Mouse (Mus musculus): ENCODE data around the gene Trio. TPM values are rescaled to one million over a fixed set of nuclear protein-coding genes. Genes with fewer than 3 reads are reported as not detected.

The Trio gene
- polyA plus RNA-seq, 1 experiment, result 18.0 TPM

GRCm38 (mm10) chr15:27888153-27888552 is 137.5 kb downstream of the Trio start:
- H3K4me3 ChIP-seq (ENCODE audit: insufficient read depth, low read depth, low read length), result no peak overlapping the region
- peaks cover 9% of the 10 kb centered on the region; the same call in 1 of the 2 replicates for H3K4me1 ChIP-seq (ENCODE audit: control insufficient read depth, insufficient read depth, insufficient read length, low read length)
- H3K27ac ChIP-seq (replicated peaks; ENCODE audit: low read depth, low read length), result no peak overlapping the region

GRCm38 (mm10) chr15:27886992-27887391 is 138.7 kb downstream of the Trio start:
- peaks cover 9% of the 10 kb centered on the region; the same call in 1 of the 2 replicates for H3K4me1 ChIP-seq (ENCODE audit: control insufficient read depth, insufficient read depth, insufficient read length, low read length)
- no peak overlapping the region for H3K4me3 ChIP-seq (ENCODE audit: insufficient read depth, low read depth, low read length)
- peak overlapping the region; percentile 38 for H3K27ac ChIP-seq (replicated peaks; ENCODE audit: low read depth, low read length)

DNA sequence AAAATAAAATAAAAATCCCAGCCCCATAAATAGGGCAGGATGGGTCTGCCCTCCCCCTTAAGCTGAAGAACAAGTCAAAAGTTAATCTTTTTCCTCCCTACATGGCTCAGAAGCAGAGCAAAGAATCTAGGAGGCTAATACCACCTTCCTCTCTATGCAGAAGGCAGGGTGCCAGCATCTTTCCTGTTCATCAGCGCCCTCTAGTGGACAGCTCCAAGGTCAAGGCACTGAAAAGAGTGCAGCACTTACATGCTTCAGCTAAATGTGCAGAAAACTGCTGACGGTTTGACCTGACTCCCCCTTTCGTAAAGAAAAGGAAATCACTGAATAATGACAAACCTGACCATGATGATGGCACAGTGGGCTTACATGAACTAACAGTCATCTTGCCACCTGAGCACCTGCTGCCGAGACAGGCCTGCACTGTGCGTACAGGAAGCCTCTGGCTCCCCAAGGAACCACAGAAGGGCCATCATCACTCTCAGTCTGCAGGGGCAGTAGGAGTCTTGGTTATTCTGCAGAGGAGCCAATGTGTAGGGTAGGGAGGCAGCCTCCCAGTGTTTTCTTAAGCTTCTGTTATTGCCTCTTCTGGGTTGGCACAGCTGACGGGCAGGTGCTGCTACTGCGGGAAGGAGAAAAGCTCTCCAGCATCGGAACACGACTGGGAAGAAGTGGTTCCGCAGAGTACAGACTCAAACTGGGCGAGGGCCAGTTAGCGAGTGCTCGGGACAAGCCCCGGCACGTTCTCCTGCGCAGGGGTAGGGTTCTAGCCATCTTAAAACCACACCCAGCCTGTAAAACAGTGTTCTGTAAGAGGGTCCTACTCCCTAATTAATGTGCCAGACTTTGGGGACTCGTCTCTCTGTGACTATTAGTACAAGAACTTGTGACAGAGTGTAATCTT is 141.0 kb downstream of the Trio start:
- peaks cover 9% of the 10 kb centered on the region; the same call in 1 of the 2 replicates for H3K4me1 ChIP-seq (ENCODE audit: control insufficient read depth, insufficient read depth, insufficient read length, low read length)
- H3K27ac ChIP-seq (replicated peaks; ENCODE audit: low read depth, low read length), result no peak overlapping the region
- no peak overlapping the region for H3K4me3 ChIP-seq (ENCODE audit: insufficient read depth, low read depth, low read length)

DNA sequence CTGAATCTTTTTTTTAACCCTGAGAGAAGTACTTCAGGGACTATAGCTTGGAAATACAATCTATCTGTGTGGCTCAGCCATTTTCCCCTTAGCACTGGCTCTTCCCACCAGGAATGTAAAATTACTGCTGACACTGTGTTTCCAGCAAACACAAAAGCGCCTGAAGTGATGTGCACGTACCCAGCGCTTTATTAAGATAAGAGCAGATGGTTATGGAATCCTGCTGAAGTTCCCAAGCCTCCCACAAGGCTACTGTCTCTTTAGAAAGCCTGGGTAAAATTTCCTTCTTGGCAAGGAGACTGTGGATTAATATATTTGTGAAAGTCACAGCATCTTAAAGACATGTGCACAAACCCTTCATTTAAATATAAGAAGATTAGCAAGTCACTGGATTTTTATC is 141.8 kb downstream of the Trio start:
- peaks cover 9% of the 10 kb centered on the region; the same call in 1 of the 2 replicates for H3K4me1 ChIP-seq (ENCODE audit: control insufficient read depth, insufficient read depth, insufficient read length, low read length)
- no peak overlapping the region for H3K27ac ChIP-seq (replicated peaks; ENCODE audit: low read depth, low read length)
- H3K4me3 ChIP-seq (ENCODE audit: insufficient read depth, low read depth, low read length), result no peak overlapping the region

DNA sequence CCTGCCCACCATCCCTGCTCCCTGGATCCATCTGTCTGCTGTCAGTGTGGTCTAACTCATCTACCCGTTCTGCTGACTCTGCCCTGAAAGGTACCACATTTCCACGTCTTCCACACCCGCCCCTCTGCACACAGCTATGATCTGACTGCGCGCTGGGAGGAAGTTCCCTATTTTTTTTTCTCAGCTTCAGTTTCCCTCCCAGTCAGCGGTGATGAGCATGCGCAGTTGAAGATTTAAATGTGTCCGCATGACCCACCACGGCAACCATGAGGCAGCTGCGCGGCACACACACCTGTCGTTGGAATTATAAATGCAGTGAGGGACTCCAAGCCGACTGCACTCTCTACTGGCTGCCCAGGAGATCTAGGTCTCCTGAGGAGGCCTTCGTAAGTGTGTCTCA is 142.8 kb downstream of the Trio start:
- Histone ChIP-seq H3K27ac (replicated peaks; ENCODE audit: low read depth, low read length) (no peak overlapping the region), H3K4me1 (ENCODE audit: control insufficient read depth, insufficient read depth, insufficient read length, low read length) (peaks cover 7% of the 10 kb centered on the region; the same call in 1 of the 2 replicates), H3K4me3 (ENCODE audit: insufficient read depth, low read depth, low read length) (no peak overlapping the region)

DNA sequence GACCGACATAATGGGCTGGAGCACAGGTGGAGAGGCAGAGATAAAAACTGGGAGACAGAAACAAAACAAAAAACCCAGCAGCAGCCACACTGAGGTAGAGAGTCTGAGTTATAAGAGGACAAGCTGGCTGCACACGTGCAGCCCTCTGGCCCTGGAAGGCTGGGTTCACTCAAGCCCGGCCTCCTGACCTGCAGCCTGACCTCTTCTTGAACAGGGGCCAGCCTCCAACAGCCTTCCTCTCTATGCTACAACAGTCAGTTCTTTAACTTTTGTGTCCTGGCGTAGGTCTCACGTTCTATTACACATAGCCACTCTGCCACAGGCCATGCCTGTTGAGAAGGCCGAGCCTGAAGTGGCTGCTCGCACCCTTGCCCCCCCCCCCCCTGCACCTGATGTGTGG is 147.8 kb downstream of the Trio start:
- Histone ChIP-seq H3K4me1 (ENCODE audit: control insufficient read depth, insufficient read depth, insufficient read length, low read length) (0 out of 2 replicates have a peak, but pooled peaks cover 2% of the 10 kb centered on the region), H3K27ac (replicated peaks; ENCODE audit: low read depth, low read length) (no peak overlapping the region), H3K4me3 (ENCODE audit: insufficient read depth, low read depth, low read length) (no peak overlapping the region)

- Histone ChIP-seq H3K4me1 (ENCODE audit: control insufficient read depth, insufficient read depth, insufficient read length, low read length) (0 out of 2 replicates have a peak, but pooled peaks cover 2% of the 10 kb centered on the region), H3K27ac (replicated peaks; ENCODE audit: low read depth, low read length) (peak overlapping the region; percentile 41; the same call in 1 of the 2 replicates), H3K4me3 (ENCODE audit: insufficient read depth, low read depth, low read length) (no peak overlapping the region)
These were observed 149.3 kb downstream of the Trio start for GRCm38 (mm10) chr15:27876327-27876726.

DNA sequence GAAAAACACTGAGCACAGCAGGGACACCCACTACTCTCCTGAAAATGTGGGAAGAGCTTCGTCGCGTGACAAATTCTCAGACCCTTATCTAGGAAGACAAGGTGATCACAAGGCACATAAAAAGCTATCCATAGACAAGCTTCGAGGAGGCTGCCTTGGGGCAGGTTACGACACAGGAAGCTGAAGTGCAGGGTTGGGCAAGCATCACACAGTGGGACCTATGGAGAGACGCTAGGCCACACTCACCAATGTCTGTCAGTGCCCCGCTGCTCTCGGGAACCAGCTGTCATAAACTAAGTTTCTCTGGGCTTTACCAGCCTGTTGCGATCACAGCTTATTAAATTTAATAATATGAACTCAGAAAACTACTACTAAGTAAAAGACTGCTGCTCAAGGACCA is 149.9 kb downstream of the Trio start:
- Histone ChIP-seq H3K4me1 (ENCODE audit: control insufficient read depth, insufficient read depth, insufficient read length, low read length) (0 out of 2 replicates have a peak, but pooled peaks cover 2% of the 10 kb centered on the region), H3K27ac (replicated peaks; ENCODE audit: low read depth, low read length) (no peak overlapping the region; the same call in 1 of the 2 replicates), H3K4me3 (ENCODE audit: insufficient read depth, low read depth, low read length) (no peak overlapping the region)

DNA sequence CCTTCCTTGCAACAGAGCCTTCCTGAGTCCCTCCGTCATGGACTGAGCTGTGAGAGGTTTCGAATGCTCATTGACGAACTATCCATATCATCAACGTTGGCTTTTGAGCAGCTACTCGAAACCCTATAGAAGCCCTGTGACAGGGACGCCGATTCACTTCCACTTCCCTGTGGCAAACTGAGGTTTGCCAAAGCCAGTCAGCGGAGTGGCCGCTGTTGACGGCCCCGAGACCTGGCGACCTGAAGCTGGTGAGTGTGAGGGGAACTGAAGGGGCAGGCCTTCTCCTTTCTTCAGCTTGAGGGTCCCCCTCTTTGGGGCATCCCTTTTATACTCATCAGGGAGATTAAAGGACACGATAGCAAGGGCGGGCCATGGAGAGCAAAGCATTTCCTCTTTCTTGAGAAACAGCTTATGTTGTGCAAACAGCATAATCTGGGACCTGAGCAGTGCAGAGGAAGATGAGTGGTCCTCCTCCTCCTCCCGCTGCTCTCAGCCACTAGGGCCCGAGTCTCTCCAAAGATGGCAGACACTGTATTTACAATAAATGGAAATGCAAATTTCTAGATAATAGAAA is 151.8 kb downstream of the Trio start:
- H3K4me3 ChIP-seq (ENCODE audit: insufficient read depth, low read depth, low read length), result no peak overlapping the region
- H3K27ac ChIP-seq (replicated peaks; ENCODE audit: low read depth, low read length), result no peak overlapping the region

GRCm38 (mm10) chr15:27872286-27872685 is 153.4 kb downstream of the Trio start:
- Histone ChIP-seq H3K4me1 (ENCODE audit: control insufficient read depth, insufficient read depth, insufficient read length, low read length) (peaks cover 5% of the 10 kb centered on the region; the same call in 1 of the 2 replicates), H3K4me3 (ENCODE audit: insufficient read depth, low read depth, low read length) (no peak overlapping the region), H3K27ac (replicated peaks; ENCODE audit: low read depth, low read length) (no peak overlapping the region)

More for the DNA sequence above, 151.8 kb downstream of the Trio start:
- H3K4me1 ChIP-seq (ENCODE audit: control insufficient read depth, insufficient read depth, insufficient read length, low read length), result 0 out of 2 replicates have a peak, but pooled peaks cover 2% of the 10 kb centered on the region

DNA sequence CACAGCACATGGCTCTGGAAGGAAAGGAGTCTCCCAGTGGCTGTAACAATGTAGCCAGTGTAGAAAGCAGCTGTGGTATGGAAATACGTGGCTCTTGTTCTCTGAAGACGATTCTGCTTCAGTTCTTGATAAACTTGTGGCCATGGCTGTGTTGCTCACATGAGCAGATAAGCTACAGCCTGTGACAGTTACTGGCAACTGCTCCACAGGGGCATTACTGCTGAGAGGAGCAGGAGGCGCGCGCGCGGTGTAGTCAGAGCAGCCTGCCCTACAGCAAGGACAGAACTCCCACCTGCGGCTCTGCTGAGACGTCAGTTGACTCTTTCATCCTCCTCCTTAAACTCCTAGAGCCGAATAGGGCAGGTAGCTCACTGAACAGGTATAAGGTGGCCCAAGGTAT is 153.9 kb downstream of the Trio start:
- Histone ChIP-seq H3K27ac (replicated peaks; ENCODE audit: low read depth, low read length) (no peak overlapping the region), H3K4me3 (ENCODE audit: insufficient read depth, low read depth, low read length) (no peak overlapping the region), H3K4me1 (ENCODE audit: control insufficient read depth, insufficient read depth, insufficient read length, low read length) (peaks cover 10% of the 10 kb centered on the region)

GRCm38 (mm10) chr15:27871260-27871659 is 154.4 kb downstream of the Trio start:
- Histone ChIP-seq H3K4me3 (ENCODE audit: insufficient read depth, low read depth, low read length) (no peak overlapping the region), H3K27ac (replicated peaks; ENCODE audit: low read depth, low read length) (no peak overlapping the region), H3K4me1 (ENCODE audit: control insufficient read depth, insufficient read depth, insufficient read length, low read length) (peaks cover 12% of the 10 kb centered on the region)

GRCm38 (mm10) chr15:27869001-27869400 is 156.6 kb downstream of the Trio start:
- Histone ChIP-seq H3K4me1 (ENCODE audit: control insufficient read depth, insufficient read depth, insufficient read length, low read length) (peaks cover 12% of the 10 kb centered on the region), H3K27ac (replicated peaks; ENCODE audit: low read depth, low read length) (no peak overlapping the region), H3K4me3 (ENCODE audit: insufficient read depth, low read depth, low read length) (no peak overlapping the region)

DNA sequence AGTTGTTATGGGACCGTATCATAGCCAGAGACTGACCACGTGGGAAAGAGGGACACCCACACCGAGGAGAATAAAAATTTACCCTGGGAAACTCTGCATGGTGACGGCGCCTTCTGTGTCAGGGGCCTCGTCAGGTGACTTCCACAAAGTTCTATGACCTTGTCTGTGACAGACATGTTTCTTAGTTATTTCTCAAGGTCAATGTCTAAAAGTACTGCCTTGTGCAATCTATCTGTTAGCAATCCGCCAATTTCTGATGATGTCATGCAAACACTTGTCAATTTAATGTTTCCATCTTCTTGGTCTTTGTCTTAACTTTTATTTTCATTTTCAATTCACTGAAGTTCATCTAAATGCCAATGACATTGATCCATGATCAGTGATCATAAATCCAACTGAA is 157.8 kb downstream of the Trio start:
- Histone ChIP-seq H3K27ac (replicated peaks; ENCODE audit: low read depth, low read length) (peak overlapping the region; percentile 73), H3K4me3 (ENCODE audit: insufficient read depth, low read depth, low read length) (no peak overlapping the region), H3K4me1 (ENCODE audit: control insufficient read depth, insufficient read depth, insufficient read length, low read length) (peaks cover 12% of the 10 kb centered on the region)

GRCm38 (mm10) chr15:27866471-27866870 is 159.2 kb downstream of the Trio start:
- H3K4me3 ChIP-seq (ENCODE audit: insufficient read depth, low read depth, low read length), result no peak overlapping the region
- no peak overlapping the region for H3K27ac ChIP-seq (replicated peaks; ENCODE audit: low read depth, low read length)
- peaks cover 12% of the 10 kb centered on the region for H3K4me1 ChIP-seq (ENCODE audit: control insufficient read depth, insufficient read depth, insufficient read length, low read length)

Measured in brown adipose tissue, adult 24 weeks (tissue).